Mouse (Mus musculus) hindbrain, postnatal 0 days (tissue): ENCODE results near the gene Oas2. TPM values are rescaled to one million over a fixed set of nuclear protein-coding genes. Genes with fewer than 3 reads are reported as not detected.

ENCODE experiments used
- ATAC-seq: fragments of 200-750 bp; cut with Nextera tagmentation; 2 replicates; pipeline ENCODE4 v1.8.0; 2017; ENCODE audit warnings: mild to moderate bottlenecking, moderate TSS enrichment, moderate library complexity
- DNase-seq: peaks from one replicate; pipeline ENCODE4 v3.0.0-alpha.2; 2015; ENCODE audit warnings: low spot score
- H3K27ac ChIP-seq: fragments of 300-500 bp; sonication (generic); 2 replicates; pipeline ENCODE4 v1.5.1; 2014; ENCODE audit warnings: mild to moderate bottlenecking
- H3K27me3 ChIP-seq: fragments of 300-500 bp; sonication (generic); 2 replicates; pipeline ENCODE4 v1.6.1; 2014; ENCODE audit warnings: low read length, mixed read lengths; ENCODE audit not compliant: insufficient read depth
- H3K36me3 ChIP-seq: fragments of 300-500 bp; sonication (generic); 2 replicates; pipeline ENCODE4 v1.6.1; 2014; ENCODE audit warnings: low read length, mixed read lengths; ENCODE audit not compliant: insufficient read depth
- H3K4me1 ChIP-seq: fragments of 300-500 bp; sonication (generic); 2 replicates; pipeline ENCODE4 v1.6.1; 2014; ENCODE audit warnings: antibody characterized with exemption, low read length, mixed read lengths; ENCODE audit not compliant: insufficient read depth
- H3K4me2 ChIP-seq: fragments of 300-500 bp; sonication (generic); 2 replicates; pipeline ENCODE4 v1.6.1; 2014; ENCODE audit warnings: low read depth, mild to moderate bottlenecking, low read length, moderate library complexity, mixed read lengths
- H3K4me3 ChIP-seq: fragments of 300-500 bp; sonication (generic); 2 replicates; pipeline ENCODE4 v1.5.1; 2014; ENCODE audit warnings: low read length
- H3K9ac ChIP-seq: fragments of 300-500 bp; sonication (generic); replicated peaks from 2 replicates; pipeline ENCODE4 v1.6.1; 2014; ENCODE audit warnings: mild to moderate bottlenecking, low read length, moderate library complexity, mixed read lengths
- H3K9me3 ChIP-seq: fragments of 300-500 bp; sonication (generic); 2 replicates; pipeline ENCODE4 v1.6.1; 2016; ENCODE audit warnings: low read length, mixed read lengths
- CTCF ChIP-seq: IDR thresholded peaks from 2 replicates; pipeline ENCODE4 v1.5.1; 2016; ENCODE audit warnings: antibody characterized with exemption, control low read depth, low read depth
- WGBS: fragments of 180-500 bp; shearing (Covaris S2); extraction: QIAGEN DNeasy Blood & Tissue Kit; methylation state at CpG from one replicate; pipeline ENCODE4 v1.1.7; 2014; 5-methylcytosine and 5-hydroxymethylcytosine counted together
- polyA plus RNA-seq: library from polyadenylated mRNA; unstranded; fragments of >200 nt; fragmentation: Nextera tagmentation; extraction: Ambion mirVana; gene quantifications from 2 replicates; pipeline ENCODE4 v1.2.1, GENCODE M21; 2015
- total RNA-seq: library from RNA; depleted of rRNA; stranded (reverse); fragments of >200 nt; gene quantifications from 2 replicates; pipeline ENCODE4 v1.2.3, GENCODE M21; 2014

Gene Oas2
- total and polyA plus RNA-seq, 2 experiments from 2014 or later = 0.24 to 1.3 TPM

DNA sequence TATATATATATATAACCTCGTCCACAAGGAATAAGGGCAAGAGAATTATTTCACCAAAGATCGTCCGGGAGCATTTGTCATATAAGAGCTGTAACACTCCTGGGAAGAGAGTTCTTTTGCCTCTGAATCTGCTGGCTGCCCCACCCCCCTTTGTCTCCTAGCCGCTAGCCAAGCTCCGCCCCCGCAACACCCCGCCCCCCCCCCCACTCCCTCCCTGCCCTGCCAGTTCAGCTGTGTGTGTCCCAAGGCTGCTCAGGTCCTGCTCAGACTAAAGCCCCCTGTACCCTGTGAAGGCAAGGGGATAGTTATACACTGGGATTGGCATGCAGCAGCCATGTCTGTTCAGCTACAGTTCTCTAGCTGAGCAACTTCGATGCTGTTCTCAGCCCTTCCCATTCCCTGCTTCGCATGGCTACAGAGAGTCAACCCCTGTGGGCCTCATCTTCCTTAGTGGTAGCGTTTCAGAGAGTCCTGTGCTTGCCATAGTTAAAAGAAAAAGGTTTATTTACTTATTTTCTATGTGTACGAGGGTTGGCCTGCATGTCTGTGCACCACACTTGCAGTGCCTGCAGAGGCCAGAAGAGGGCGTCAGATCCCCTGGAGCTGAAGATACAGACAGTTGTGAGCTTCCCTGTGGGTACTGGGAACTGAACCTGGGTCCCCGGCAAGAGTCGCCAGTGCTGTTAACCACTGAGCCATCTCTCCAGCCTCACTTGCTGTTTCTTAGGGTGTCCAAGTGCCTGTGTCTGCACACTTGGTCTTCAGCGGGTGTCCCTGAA, 30.9 kb downstream of the Oas2 start:
- WGBS = 52% methylated on average over 14 of the region's 15 CpGs
- H3K4me3 ChIP-seq = no peak overlapping the region
- TF ChIP-seq CTCF = peak; percentile 34
- no peaks in the 10 kb centered on the region for H3K27me3 ChIP-seq
- H3K4me2 ChIP-seq = no peak overlapping the region
- H3K9me3 ChIP-seq = no peaks in the 10 kb centered on the region
- no peak overlapping the region for H3K27ac ChIP-seq
- no peak overlapping the region for H3K9ac ChIP-seq
- no peaks in the 10 kb centered on the region for H3K36me3 ChIP-seq
- H3K4me1 ChIP-seq = no peaks in the 10 kb centered on the region
- DNase-seq (no peak), ATAC-seq (no peak)

DNA sequence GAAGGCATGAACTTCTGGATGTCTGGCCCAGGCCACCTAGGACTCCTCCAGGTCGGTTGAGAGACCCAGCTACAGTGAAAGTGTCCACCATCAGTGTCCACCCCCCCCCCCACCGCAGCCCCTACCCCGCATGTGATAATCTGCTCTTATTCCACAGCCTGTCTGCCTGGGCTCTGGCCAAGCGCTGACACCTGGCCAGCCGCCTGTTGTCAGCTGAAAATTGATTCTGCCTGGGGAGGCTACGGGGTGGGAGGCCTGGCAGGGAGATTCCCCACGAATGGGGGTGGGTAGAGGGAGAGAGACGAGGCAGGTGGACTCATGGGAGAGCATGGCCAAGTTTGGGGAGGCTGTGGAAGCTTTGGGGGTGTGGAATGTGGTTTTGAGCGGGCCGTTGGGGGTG, 32.5 kb downstream of the Oas2 start:
- H3K27me3 ChIP-seq = no peaks in the 10 kb centered on the region
- no peak overlapping the region for H3K4me3 ChIP-seq
- no peak for DNase-seq
- no peaks in the 10 kb centered on the region for H3K9me3 ChIP-seq
- no peak for ATAC-seq
- H3K36me3 ChIP-seq = no peaks in the 10 kb centered on the region
- 60% methylated on average over 10 of the region's 10 CpGs for whole genome bisulfite sequencing
- no peak for TF ChIP-seq CTCF
- no peak overlapping the region for H3K9ac ChIP-seq
- no peaks in the 10 kb centered on the region for H3K4me1 ChIP-seq
- H3K4me2 ChIP-seq = no peak overlapping the region
- H3K27ac ChIP-seq = no peak overlapping the region

DNA sequence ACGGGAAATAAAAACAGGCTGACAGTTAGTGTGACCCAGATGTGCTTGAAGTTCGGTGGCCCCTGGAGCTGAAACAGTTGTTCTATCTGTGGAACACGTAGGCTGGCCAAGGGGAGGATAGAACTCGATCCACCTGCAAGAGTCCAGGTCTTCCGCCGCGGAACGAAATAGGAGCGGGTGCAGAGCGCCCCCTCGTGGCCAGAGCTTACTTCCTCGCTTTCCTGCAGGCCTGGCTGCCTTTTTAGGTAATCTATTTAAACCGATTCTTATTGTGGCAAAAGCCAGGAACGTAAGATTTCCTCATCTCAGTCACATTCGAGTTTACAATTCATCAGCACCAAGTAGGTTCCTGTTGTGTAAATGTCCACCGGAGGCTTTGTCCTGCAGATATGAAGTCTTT, 35.3 kb downstream of the Oas2 start:
- TF ChIP-seq CTCF = peak; percentile 95
- ATAC-seq (no peak), DNase-seq (peak; percentile 91)
- WGBS = 5% methylated on average over 16 of the region's 16 CpGs
- Histone ChIP-seq H3K36me3 (no peaks in the 10 kb centered on the region), H3K27ac (no peak overlapping the region), H3K4me1 (peaks cover 10% of the 10 kb centered on the region; the same call in 1 of the 2 replicates), H3K4me3 (no peak overlapping the region), H3K27me3 (no peaks in the 10 kb centered on the region), H3K9me3 (no peaks in the 10 kb centered on the region), H3K4me2 (no peak overlapping the region), H3K9ac (no peak overlapping the region)

DNA sequence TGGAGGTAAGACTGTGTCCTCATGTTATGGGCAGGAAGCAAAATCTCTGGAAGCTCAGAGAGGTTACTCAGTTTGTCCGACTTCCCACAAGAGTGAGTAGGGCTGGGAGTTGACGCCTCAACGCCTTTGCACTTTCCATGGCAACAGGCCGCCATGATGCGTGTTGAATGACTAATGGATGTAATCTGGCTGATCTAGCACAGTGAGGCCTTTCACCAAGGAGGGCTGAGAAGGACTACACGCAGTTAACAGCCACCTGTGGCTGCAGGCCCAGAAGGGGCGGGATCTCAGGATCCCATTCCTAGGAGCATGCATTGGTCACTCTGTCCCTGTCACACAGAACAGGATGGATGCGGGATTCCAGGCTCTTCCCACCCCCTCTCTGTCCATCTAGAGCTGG, 36.9 kb downstream of the Oas2 start:
- ATAC-seq (peak; percentile 60), DNase-seq (peak; percentile 70)
- Histone ChIP-seq H3K4me2 (no peak overlapping the region), H3K36me3 (no peaks in the 10 kb centered on the region), H3K27ac (no peak overlapping the region), H3K27me3 (no peaks in the 10 kb centered on the region), H3K4me3 (no peak overlapping the region), H3K9ac (no peak overlapping the region), H3K9me3 (no peaks in the 10 kb centered on the region), H3K4me1 (peaks cover 10% of the 10 kb centered on the region; the same call in 1 of the 2 replicates)
- 42% methylated on average over 8 of the region's 8 CpGs for WGBS
- no peak for TF ChIP-seq CTCF

DNA sequence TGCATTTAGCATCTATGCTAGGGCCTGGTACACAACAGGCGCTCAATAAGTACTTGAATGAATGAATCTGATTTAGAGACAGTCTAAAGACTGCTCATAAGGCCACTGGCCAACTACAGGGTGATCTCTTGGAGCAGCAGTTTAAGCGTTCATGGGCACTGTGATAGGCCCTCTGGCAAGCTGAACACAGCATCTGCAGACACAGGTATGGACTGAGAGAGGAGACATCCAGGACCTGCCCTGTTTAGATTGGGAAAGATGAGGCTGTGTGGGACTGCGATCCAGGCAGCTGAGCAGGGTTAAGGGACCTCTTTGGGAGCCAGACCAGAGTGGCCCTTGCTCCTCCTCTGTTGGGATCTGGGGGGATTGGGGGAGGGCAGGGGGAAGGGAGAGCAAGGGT, 37.8 kb downstream of the Oas2 start, which contains the start of gene Dtx1:
Gene Dtx1, minus strand, starts transcription at position 101 of the 400 bp plus-strand sequence.
- Histone ChIP-seq H3K4me3 (peak within 1 kb of the TSS; percentile 81), H3K9ac (peak within 1 kb of the TSS; percentile 96), H3K9me3 (no peaks in the 10 kb centered on the region), H3K36me3 (no peaks in the 10 kb centered on the region), H3K4me2 (peak within 1 kb of the TSS; percentile 89), H3K27me3 (no peaks in the 10 kb centered on the region), H3K27ac (peak within 1 kb of the TSS; percentile 92), H3K4me1 (peaks cover 14% of the 10 kb centered on the region)
- 0 out of 2 replicates have a peak, but pooled peaks have one; percentile 3 for ATAC-seq
- TF ChIP-seq CTCF = no peak
- DNase-seq = no peak
- WGBS = 28% methylated on average over 3 of the region's 3 CpGs

DNA sequence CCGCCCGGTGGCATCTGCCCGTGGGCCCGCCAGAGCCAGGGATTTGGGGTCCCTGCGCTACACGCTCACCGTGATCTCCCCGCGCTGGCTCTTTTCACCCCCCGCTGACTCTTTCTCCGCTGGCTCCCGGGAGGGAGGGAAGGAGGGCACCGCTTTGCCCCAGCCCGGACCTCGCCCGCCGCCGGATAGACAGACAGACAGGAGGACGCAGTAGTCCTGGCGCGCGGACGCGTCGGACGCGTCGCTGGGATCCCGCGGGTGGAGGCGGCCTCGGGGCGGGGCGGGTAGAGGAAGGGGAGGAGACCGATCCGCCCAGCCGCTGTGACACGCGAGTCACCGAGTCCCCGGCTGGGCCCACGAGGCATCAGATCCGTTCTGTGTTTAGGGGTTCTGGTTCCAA, 38.2 kb downstream of the Oas2 start:
- Histone ChIP-seq H3K4me3 (peak overlapping the region; percentile 81), H3K27me3 (no peaks in the 10 kb centered on the region), H3K4me1 (peaks cover 18% of the 10 kb centered on the region), H3K27ac (peak overlapping the region; percentile 92), H3K9me3 (no peaks in the 10 kb centered on the region), H3K4me2 (peak overlapping the region; percentile 89), H3K36me3 (no peaks in the 10 kb centered on the region), H3K9ac (peak overlapping the region; percentile 96)
- DNase-seq (peak; percentile 84), ATAC-seq (peak; percentile 59)
- no peak for TF ChIP-seq CTCF
- under 1% methylated on average over 24 of the region's 43 CpGs for WGBS

DNA sequence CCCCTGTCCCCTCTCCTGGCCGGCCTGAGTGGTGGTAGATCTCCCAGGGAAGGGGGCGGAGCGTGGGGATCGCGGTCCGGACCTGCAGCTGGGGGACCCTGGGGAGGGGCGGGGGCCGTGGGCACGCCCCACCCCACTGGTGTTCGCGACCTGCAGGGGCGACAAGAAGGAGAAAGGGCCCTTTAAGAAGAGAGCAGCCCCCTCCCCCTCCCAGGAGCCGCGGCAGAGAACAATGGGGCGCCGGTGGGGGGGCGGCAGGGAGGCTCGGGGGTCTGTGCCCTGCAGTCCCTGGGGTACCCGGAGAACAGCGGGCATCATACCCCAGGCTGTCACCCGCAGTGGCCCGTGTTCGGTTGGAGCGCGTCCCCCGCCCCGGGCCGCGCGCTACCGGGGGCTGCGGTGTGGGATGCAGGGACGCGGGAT, 38.8 kb downstream of the Oas2 start:
- Histone ChIP-seq H3K27ac (peak overlapping the region; percentile 92), H3K9me3 (no peaks in the 10 kb centered on the region), H3K4me1 (peaks cover 19% of the 10 kb centered on the region), H3K27me3 (no peaks in the 10 kb centered on the region), H3K4me2 (peak overlapping the region; percentile 89), H3K4me3 (peak overlapping the region; percentile 81), H3K36me3 (no peaks in the 10 kb centered on the region), H3K9ac (peak overlapping the region; percentile 96)
- no peak for TF ChIP-seq CTCF
- 0% methylated on average over 21 of the region's 34 CpGs for WGBS
- peak; percentile 10 for ATAC-seq
- DNase-seq = peak; percentile 63
